Mouse (Mus musculus) midbrain, embryonic 11.5 days (tissue): ENCODE measurements around the gene Wrap53. TPM values are rescaled to one million over a fixed set of nuclear protein-coding genes. Genes with fewer than 3 reads are reported as not detected.
A peak's percentile ranks its signal among the peaks of the same experiment; 100 is the strongest.
"Not testable (repeated sequence)": the region's sequence is repeated elsewhere in the genome, so short reads cannot be mapped to it uniquely, and the experiment has no call there.

Source experiments
- ATAC-seq: fragments of 200-750 bp; cut with Nextera tagmentation; 2 replicates; pipeline ENCODE4 v1.8.0; 2017; ENCODE audit warnings: moderate TSS enrichment, moderate library complexity; ENCODE audit not compliant: low FRiP score
- DNase-seq: peaks from one replicate; pipeline ENCODE4 v3.0.0; 2015; ENCODE audit warnings: low spot score; ENCODE audit errors: missing footprints
- H3K27ac ChIP-seq: fragments of 300-500 bp; sonication (generic); 2 replicates; pipeline ENCODE4 v1.5.1; 2014; ENCODE audit warnings: low read depth, low read length
- H3K27me3 ChIP-seq: fragments of 300-500 bp; sonication (generic); 2 replicates; pipeline ENCODE4 v1.6.1; 2014; ENCODE audit warnings: mild to moderate bottlenecking, low read length, moderate library complexity, mixed read lengths; ENCODE audit not compliant: control insufficient read depth, insufficient read depth
- H3K36me3 ChIP-seq: fragments of 300-500 bp; sonication (generic); 2 replicates; pipeline ENCODE4 v1.6.1; 2014; ENCODE audit warnings: mild to moderate bottlenecking, low read length, moderate library complexity, mixed read lengths; ENCODE audit not compliant: control insufficient read depth, insufficient read depth
- H3K4me1 ChIP-seq: fragments of 300-500 bp; sonication (generic); 2 replicates; pipeline ENCODE4 v1.6.1; 2014; ENCODE audit warnings: low read length; ENCODE audit not compliant: control insufficient read depth, insufficient read depth
- H3K4me2 ChIP-seq: fragments of 300-500 bp; sonication (generic); 2 replicates; pipeline ENCODE4 v1.6.1; 2014; ENCODE audit warnings: mild to moderate bottlenecking, moderate library complexity
- H3K4me3 ChIP-seq: fragments of 300-500 bp; sonication (generic); 2 replicates; pipeline ENCODE4 v1.5.1; 2014; ENCODE audit warnings: low read depth, low read length
- H3K9ac ChIP-seq: fragments of 300-500 bp; sonication (generic); 2 replicates; pipeline ENCODE4 v1.6.1; 2014; ENCODE audit warnings: low read length
- H3K9me3 ChIP-seq: fragments of 300-500 bp; sonication (generic); 2 replicates; pipeline ENCODE4 v1.6.1; 2016; ENCODE audit warnings: low read length; ENCODE audit not compliant: control insufficient read depth
- WGBS: fragments of 180-500 bp; shearing (Covaris S2); extraction: QIAGEN DNeasy Blood & Tissue Kit; methylation state at CpG from one replicate; pipeline ENCODE4 v1.1.7; 2014; 5-methylcytosine and 5-hydroxymethylcytosine counted together
- polyA plus RNA-seq: library from polyadenylated mRNA; unstranded; fragments of >200 nt; fragmentation: Nextera tagmentation; extraction: Ambion mirVana; gene quantifications from 2 replicates; pipeline ENCODE4 v1.2.1, GENCODE M21; 2014

Gene Wrap53
- polyA plus RNA-seq, 1 experiment from 2014 or later, result 35.1 TPM

DNA sequence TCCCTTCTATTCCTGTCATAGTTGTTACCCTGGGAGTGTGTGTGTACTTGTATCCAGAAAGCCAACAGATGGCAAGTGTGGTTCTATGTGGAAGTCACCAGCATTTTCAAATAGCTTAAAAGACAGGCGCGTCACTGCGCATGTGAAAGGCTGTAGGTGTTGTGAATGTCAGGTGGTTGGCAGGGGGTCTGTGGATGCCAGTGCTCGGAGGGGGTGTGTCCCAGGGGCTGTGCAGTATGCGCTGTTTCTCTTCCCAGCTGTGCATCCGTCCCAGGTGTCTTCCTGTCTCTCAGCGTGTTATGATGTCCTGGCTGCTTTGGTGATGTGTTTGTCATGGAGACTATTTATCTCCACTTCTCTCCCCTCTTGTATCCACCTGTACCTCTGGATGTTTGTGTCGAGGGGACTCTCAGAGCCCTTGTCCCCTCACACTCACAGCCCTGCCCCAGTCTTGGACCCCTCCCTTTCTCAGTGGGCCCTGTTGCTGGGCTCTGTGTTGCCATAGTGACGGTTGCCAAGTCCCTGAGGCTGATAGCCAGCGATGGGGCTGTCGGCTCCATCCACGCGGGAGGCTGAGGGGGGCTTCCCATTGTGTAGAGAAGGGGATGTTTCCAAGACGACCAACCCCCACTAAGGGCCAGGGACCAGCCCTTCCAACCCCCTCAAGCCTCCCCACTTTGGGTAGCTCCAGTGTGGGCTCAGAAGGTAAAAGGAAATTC, 27.3 kb downstream of the Wrap53 start:
- H3K27me3 ChIP-seq, result no peaks in the 10 kb centered on the region
- WGBS, result 13% methylated on average over 14 of the region's 14 CpGs
- ATAC-seq (peak; percentile 90), DNase-seq (peak; percentile 99)
- H3K4me2 ChIP-seq, result peak overlapping the region; percentile 38
- H3K4me1 ChIP-seq, result peaks cover 62% of the 10 kb centered on the region
- H3K9me3 ChIP-seq, result no peaks in the 10 kb centered on the region
- H3K27ac ChIP-seq, result peak overlapping the region; percentile 90
- H3K4me3 ChIP-seq, result no peak overlapping the region
- peak overlapping the region; percentile 58 for H3K9ac ChIP-seq
- H3K36me3 ChIP-seq, result no peaks in the 10 kb centered on the region

DNA sequence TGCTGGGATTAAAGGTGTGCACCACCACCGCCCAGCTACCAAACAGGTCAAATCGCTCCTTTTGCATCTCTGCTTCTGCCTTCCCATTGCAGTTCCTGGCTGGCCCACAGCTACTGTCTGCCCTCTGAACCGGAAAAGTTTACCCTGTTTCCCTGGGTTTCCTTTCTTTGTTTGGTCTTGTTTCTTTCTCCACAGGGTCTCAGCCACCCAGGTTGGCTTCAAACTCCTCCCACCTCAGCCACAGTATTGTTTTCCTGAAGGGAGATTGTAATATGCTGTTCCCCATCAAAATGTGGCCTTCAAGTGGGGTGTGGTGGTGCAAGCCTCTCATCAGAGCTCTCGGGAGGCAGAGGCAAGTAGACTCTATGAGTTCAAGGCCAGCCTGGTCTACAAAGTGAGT, 28.7 kb downstream of the Wrap53 start:
- 62% methylated on average over 4 of the region's 4 CpGs for WGBS
- DNase-seq, result no peak
- Histone ChIP-seq H3K4me3 (no peak overlapping the region), H3K36me3 (no peaks in the 10 kb centered on the region), H3K9me3 (no peaks in the 10 kb centered on the region), H3K4me2 (no peak overlapping the region), H3K27me3 (no peaks in the 10 kb centered on the region), H3K9ac (no peak overlapping the region), H3K4me1 (peaks cover 62% of the 10 kb centered on the region), H3K27ac (no peak overlapping the region)
- no peak for ATAC-seq

GRCm38 (mm10) chr11:69549060-69549656, 30.9 kb downstream of the Wrap53 start, which contains the start of gene Dnah2:
Gene Dnah2 (minus strand): TSS chr11:69549110.
- 43% methylated on average over 12 of the region's 12 CpGs for WGBS
- DNase-seq (no peak), ATAC-seq (no peak)
- H3K27ac ChIP-seq, result peak within 1 kb of the TSS; percentile 25; the same call in 1 of the 2 replicates
- peaks cover 62% of the 10 kb centered on the region for H3K4me1 ChIP-seq
- no peaks in the 10 kb centered on the region for H3K36me3 ChIP-seq
- no peak within 1 kb of the TSS for H3K4me3 ChIP-seq
- H3K27me3 ChIP-seq, result no peaks in the 10 kb centered on the region
- H3K9ac ChIP-seq, result 0 out of 2 replicates have a peak within 1 kb of the TSS, but pooled peaks have one; percentile 24
- no peaks in the 10 kb centered on the region for H3K9me3 ChIP-seq
- H3K4me2 ChIP-seq, result peak within 1 kb of the TSS; percentile 9; the same call in 1 of the 2 replicates

DNA sequence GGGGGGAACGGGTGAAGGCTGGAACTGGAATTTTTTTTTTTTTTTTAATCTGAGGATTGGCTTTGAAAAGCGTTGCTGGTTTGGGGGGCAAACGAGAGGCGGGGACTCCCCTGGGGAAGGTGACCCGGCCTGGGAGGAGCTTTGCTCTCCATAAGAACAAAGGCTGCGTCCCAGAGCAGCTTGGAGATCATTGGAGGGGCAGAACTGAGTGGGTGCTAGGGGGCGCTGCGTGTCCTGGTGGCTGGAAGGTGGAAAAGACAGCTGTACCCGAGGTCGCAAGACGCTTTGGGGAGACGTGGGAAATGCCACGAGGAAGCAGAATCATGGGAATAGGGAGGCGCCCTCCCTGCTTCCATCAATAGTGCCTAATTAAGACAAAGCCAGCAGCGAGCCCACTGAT, 33.0 kb downstream of the Wrap53 start:
- Histone ChIP-seq H3K4me2 (peak overlapping the region; percentile 91), H3K4me3 (peak overlapping the region; percentile 41), H3K9me3 (no peaks in the 10 kb centered on the region), H3K27me3 (no peaks in the 10 kb centered on the region), H3K27ac (peak overlapping the region; percentile 87), H3K36me3 (no peaks in the 10 kb centered on the region), H3K4me1 (peaks cover 48% of the 10 kb centered on the region), H3K9ac (peak overlapping the region; percentile 86)
- ATAC-seq (peak; percentile 38; the same call in 1 of the 2 replicates), DNase-seq (peak; percentile 94)
- WGBS, result 6% methylated on average over 15 of the region's 15 CpGs

GRCm38 (mm10) chr11:69546423-69547053, 33.5 kb downstream of the Wrap53 start:
- DNase-seq, result peak; percentile 98
- Histone ChIP-seq H3K27ac (peak overlapping the region; percentile 87), H3K9me3 (no peaks in the 10 kb centered on the region), H3K4me1 (peaks cover 48% of the 10 kb centered on the region), H3K4me2 (peak overlapping the region; percentile 91), H3K27me3 (no peaks in the 10 kb centered on the region), H3K9ac (peak overlapping the region; percentile 86), H3K4me3 (peak overlapping the region; percentile 41), H3K36me3 (no peaks in the 10 kb centered on the region)
- ATAC-seq, result peak; percentile 73
- WGBS, result under 1% methylated on average over 44 of the region's 44 CpGs

DNA sequence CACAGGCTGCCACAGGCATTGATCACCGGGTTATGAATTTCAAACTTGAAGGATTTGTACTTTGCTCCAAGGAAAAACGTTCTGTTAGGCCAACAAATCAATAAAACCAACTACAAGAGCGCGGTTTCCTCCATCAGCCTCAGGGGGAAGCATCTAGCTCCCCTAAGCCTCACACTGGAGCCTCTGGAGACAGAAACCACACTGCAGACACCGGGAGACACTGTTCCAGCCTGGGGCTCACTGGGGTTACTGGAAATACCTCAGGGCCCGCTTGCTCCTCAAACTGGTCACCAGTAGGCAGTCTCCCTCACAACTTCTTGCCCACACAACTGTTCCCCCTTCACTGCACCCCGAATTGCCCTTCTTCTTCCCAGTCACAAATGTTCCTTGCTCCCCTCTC, 34.1 kb downstream of the Wrap53 start:
- H3K4me3 ChIP-seq, result peak overlapping the region; percentile 41
- H3K4me2 ChIP-seq, result peak overlapping the region; percentile 91
- peak overlapping the region; percentile 86 for H3K9ac ChIP-seq
- no peaks in the 10 kb centered on the region for H3K9me3 ChIP-seq
- peak overlapping the region; percentile 87 for H3K27ac ChIP-seq
- no peaks in the 10 kb centered on the region for H3K27me3 ChIP-seq
- ATAC-seq, result peak; percentile 45; the same call in 1 of the 2 replicates
- WGBS, result 6% methylated on average over 7 of the region's 7 CpGs
- peaks cover 48% of the 10 kb centered on the region for H3K4me1 ChIP-seq
- DNase-seq, result no peak
- no peaks in the 10 kb centered on the region for H3K36me3 ChIP-seq

GRCm38 (mm10) chr11:69543598-69543997, 36.5 kb downstream of the Wrap53 start:
- 2% methylated on average over 3 of the region's 3 CpGs for WGBS
- ATAC-seq (no peak), DNase-seq (peak; percentile 88)
- Histone ChIP-seq H3K9ac (peak overlapping the region; percentile 6; the same call in 1 of the 2 replicates), H3K36me3 (no peaks in the 10 kb centered on the region), H3K4me2 (0 out of 2 replicates have a peak overlapping the region, but pooled peaks have one; percentile 0), H3K4me1 (peaks cover 34% of the 10 kb centered on the region), H3K9me3 (no peaks in the 10 kb centered on the region), H3K27me3 (no peaks in the 10 kb centered on the region), H3K4me3 (no peak overlapping the region), H3K27ac (peak overlapping the region; percentile 42; the same call in 1 of the 2 replicates)

- H3K4me3 ChIP-seq, DNase-seq, H3K9ac ChIP-seq, H3K36me3 ChIP-seq, H3K27ac ChIP-seq, H3K27me3 ChIP-seq, H3K4me2 ChIP-seq, H3K9me3 ChIP-seq, ATAC-seq: not testable (repeated sequence)
- H3K4me1 ChIP-seq, result peaks cover 15% of the 10 kb centered on the region
- 83% methylated on average over 1 of the region's 3 CpGs for WGBS
Observed at GRCm38 (mm10) chr11:69541741-69542140, 38.3 kb downstream of the Wrap53 start.

DNA sequence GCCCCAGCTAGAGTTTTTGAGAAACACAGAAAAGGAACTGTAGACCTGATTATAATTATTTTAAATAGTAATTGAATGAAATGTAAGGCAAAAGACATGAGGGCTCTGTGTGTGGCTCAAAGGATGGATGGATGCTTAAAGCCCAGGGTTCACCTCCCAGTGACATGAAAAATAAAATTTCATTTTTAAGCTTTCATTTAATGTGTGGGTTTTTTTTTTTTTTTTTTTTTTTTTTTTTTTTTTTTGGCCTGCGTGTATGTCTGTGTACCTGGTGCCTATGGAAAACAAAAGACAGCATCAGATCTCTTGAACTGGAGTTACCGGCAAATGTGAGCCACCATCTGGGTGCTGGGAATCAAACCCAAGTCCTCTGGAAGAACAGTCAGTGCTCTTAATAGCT, 39.4 kb downstream of the Wrap53 start:
- Histone ChIP-seq H3K27ac (no peak overlapping the region), H3K9me3 (no peaks in the 10 kb centered on the region), H3K4me1 (peaks cover 5% of the 10 kb centered on the region), H3K4me2 (no peak overlapping the region), H3K4me3 (no peak overlapping the region), H3K9ac (no peak overlapping the region), H3K36me3 (no peaks in the 10 kb centered on the region), H3K27me3 (no peaks in the 10 kb centered on the region)
- 89% methylated on average over 2 of the region's 2 CpGs for WGBS
- no peak for ATAC-seq
- no peak for DNase-seq
